Mouse (Mus musculus): Measurements from ENCODE around the gene Phldb3. TPM values are rescaled to one million over a fixed set of nuclear protein-coding genes. Genes with fewer than 3 reads are reported as not detected.

Phldb3 gene
- polyA plus RNA-seq, 1 experiment from 2014 or later: not detected

DNA sequence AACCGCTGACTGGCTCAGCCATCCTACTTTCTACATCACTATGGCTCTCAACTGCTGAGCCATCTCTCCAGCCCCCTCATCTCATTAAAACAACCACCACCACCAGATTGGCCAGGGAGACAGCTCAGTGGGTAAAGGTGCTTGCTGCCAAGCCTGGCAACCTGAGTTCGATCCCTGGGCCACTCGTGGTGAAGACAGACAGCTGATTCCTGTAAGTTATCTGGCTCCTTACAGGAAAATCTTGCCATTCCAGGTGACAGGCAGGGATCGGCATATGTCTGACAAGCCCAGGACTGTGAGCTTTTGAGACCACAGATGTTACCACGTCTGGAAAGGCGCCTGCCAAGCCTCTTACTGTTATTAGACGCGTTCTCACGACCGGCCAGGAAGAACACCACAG is 32.8 kb upstream of the Phldb3 start:
- H3K27me3 ChIP-seq (replicated peaks): no peaks in the 10 kb centered on the region

DNA sequence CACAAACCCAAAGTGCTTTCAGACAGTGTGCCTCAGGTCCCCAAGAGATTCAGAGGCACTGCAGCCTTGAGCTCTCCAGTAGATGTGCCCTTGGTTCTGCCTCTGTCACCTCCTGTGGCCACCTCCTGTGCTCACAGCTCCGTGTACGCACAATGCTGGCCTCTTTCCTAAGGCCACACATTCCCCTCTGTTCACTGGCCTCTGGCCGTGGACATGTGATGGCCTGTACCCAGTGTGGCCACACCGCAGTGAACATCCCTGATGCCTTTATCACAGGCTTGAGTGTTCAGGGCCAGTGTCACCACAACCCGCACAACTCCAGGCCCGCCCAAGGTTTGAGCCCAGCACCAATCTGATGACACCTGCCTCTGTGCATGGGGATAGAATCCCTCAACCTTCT is 25.7 kb upstream of the Phldb3 start:
- no peaks in the 10 kb centered on the region for H3K9me3 ChIP-seq
- no peak for ATAC-seq (ENCODE audit: extremely low read depth, insufficient number of reproducible peaks, low FRiP score, low TSS enrichment)
- no peak overlapping the region for H3K9ac ChIP-seq
- H3K4me3 ChIP-seq: no peak overlapping the region
- no peak overlapping the region for H3K4me2 ChIP-seq
- peaks cover 43% of the 10 kb centered on the region for H3K27me3 ChIP-seq (replicated peaks)
- 78% methylated on average over 6 of the region's 6 CpGs for WGBS
- peaks cover 11% of the 10 kb centered on the region for H3K4me1 ChIP-seq
- H3K27ac ChIP-seq (replicated peaks): no peak overlapping the region
- H3K36me3 ChIP-seq: no peaks in the 10 kb centered on the region

More for the DNA sequence above, 32.8 kb upstream of the Phldb3 start:
- H3K4me1 ChIP-seq: no peaks in the 10 kb centered on the region
- no peak overlapping the region for H3K4me3 ChIP-seq
- peaks cover 6% of the 10 kb centered on the region for H3K36me3 ChIP-seq
- no peak overlapping the region for H3K4me2 ChIP-seq
- H3K9me3 ChIP-seq: no peaks in the 10 kb centered on the region
- no peak overlapping the region for H3K27ac ChIP-seq (replicated peaks)
- WGBS: 88% methylated on average over 10 of the region's 10 CpGs
- no peak overlapping the region for H3K9ac ChIP-seq
- no peak for ATAC-seq (ENCODE audit: extremely low read depth, insufficient number of reproducible peaks, low FRiP score, low TSS enrichment)

DNA sequence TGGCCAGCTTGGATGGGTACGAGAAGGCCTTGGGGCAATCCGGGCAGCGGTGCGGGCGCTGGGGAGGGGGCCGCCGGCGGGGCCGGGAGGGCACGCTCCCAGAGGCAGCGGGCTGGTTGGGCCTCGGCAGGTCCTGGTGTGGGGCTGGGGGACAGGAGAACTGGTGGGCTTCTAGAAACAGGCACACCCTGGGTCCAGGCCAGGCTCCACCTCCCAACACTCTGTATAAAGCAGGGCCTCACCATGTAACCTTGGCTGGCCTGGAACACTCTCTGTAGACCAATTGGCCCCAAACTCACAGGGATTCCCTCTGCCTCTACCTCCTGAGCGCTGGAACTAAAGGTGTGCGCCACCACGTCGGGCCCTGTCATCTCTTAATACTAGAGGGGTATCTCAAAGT is 24.6 kb upstream of the Phldb3 start:
- peaks cover 43% of the 10 kb centered on the region for H3K27me3 ChIP-seq (replicated peaks)
- no peaks in the 10 kb centered on the region for H3K36me3 ChIP-seq
- H3K4me3 ChIP-seq: no peak overlapping the region
- WGBS: 30% methylated on average over 16 of the region's 16 CpGs
- ATAC-seq (ENCODE audit: extremely low read depth, insufficient number of reproducible peaks, low FRiP score, low TSS enrichment): no peak
- no peaks in the 10 kb centered on the region for H3K9me3 ChIP-seq
- no peak overlapping the region for H3K27ac ChIP-seq (replicated peaks)
- H3K9ac ChIP-seq: no peak overlapping the region
- H3K4me2 ChIP-seq: no peak overlapping the region
- peaks cover 11% of the 10 kb centered on the region for H3K4me1 ChIP-seq

DNA sequence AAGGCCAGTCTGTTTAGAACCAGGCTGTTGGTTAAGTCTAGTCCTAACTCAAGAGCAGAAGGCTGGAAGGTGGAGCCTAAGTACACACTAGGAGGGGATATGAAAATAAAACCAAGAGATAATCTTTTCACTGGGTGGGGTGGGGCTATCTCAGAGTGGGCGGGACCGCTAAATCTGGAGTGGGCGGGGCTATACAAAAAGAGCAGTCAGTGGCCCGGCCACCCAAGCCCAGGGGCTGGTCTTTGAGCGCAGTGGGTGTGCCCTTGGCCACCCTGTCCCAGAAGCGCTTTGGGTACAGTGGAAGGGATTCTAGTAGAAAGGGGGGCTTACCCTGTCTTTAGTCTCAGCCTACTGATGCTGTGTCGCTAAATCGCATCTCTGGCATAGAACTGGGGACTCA is 23.7 kb upstream of the Phldb3 start:
- H3K4me2 ChIP-seq: peak overlapping the region; percentile 74
- ATAC-seq (ENCODE audit: extremely low read depth, insufficient number of reproducible peaks, low FRiP score, low TSS enrichment): no peak

DNA sequence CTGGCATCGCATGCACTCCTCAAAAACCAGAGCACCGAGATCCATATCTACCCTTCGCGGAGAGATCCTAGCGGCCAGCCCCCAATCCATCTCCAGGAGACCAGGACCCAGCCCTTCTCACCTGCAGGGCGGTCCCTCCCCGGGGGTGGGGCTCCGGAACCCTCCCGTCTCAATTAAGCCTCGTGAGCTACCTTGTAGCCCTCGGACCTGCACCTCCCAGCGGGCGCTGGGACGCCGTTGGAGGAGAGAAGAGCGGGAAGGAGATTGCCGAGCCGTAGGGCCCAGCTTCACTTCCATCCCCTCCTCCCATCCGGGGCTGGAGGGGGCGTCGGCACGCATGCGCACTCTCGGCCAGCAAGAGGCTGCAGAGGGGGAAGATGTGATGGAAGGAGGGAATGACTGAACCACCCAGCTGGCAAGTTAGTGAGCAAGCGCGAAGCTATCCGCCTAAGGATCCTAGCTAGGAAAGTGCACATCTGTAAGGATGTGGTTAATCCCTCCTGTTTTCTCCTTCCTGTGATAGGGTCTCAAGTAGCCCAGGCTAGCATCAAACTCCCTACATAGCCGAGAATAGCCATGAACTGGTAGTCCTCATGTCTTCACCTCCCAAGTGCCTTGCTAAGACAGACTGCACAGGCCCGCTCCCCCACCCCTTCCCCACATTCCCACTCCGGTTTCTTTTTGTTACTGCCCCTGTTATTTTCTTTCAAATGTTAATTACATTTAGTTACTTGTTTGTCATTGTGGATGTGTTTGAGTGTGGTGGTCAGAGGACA is 23.0 kb upstream of the Phldb3 start, which contains the start of the genes Ethe1 and Zfp575:
Gene Ethe1, plus strand, starts transcription at position 214 of the 776 bp plus-strand sequence.
Gene Zfp575, minus strand, starts transcription at position 312 of the 776 bp plus-strand sequence.
- peaks cover 43% of the 10 kb centered on the region for H3K27me3 ChIP-seq (replicated peaks)
- H3K9me3 ChIP-seq: no peaks in the 10 kb centered on the region
- H3K4me3 ChIP-seq: peak within 1 kb of the TSS; percentile 54
- peak within 1 kb of the TSS; percentile 74 for H3K4me2 ChIP-seq
- peaks cover 11% of the 10 kb centered on the region for H3K4me1 ChIP-seq
- 6% methylated on average over 30 of the region's 30 CpGs for WGBS
- peak within 1 kb of the TSS; percentile 76 for H3K9ac ChIP-seq
- H3K36me3 ChIP-seq: no peaks in the 10 kb centered on the region
- ATAC-seq (ENCODE audit: extremely low read depth, insufficient number of reproducible peaks, low FRiP score, low TSS enrichment): no peak
- no peak within 1 kb of the TSS for H3K27ac ChIP-seq (replicated peaks)

More for the DNA sequence above, 23.7 kb upstream of the Phldb3 start:
- H3K9ac ChIP-seq: peak overlapping the region; percentile 76; the same call in 1 of the 2 replicates
- H3K9me3 ChIP-seq: no peaks in the 10 kb centered on the region
- peak overlapping the region; percentile 54 for H3K4me3 ChIP-seq
- peaks cover 43% of the 10 kb centered on the region for H3K27me3 ChIP-seq (replicated peaks)
- H3K4me1 ChIP-seq: peaks cover 11% of the 10 kb centered on the region
- no peaks in the 10 kb centered on the region for H3K36me3 ChIP-seq
- 13% methylated on average over 8 of the region's 8 CpGs for WGBS
- H3K27ac ChIP-seq (replicated peaks): no peak overlapping the region

DNA sequence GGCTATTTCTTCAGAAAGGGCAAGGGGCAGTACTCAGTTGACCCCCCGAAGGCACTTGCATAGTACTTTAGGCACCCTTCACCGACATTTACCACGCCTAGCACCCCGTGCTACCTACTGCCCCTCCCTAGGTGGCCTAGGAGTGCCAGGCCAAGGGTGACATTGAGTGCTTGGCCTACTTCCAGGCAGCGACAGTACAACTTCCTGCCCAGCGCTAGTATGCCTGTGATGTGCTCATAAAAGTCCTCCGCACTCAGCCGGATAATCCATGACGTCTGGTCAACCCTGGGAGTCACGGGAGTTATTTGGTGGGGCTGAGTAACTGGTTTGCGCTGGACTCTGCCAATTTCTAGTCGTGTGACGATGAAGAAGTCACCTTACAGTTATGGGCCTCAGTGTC is 22.2 kb upstream of the Phldb3 start:
- no peaks in the 10 kb centered on the region for H3K9me3 ChIP-seq
- WGBS: 74% methylated on average over 13 of the region's 13 CpGs
- no peaks in the 10 kb centered on the region for H3K36me3 ChIP-seq
- no peak overlapping the region for H3K9ac ChIP-seq
- no peak overlapping the region for H3K4me2 ChIP-seq
- no peak overlapping the region for H3K27ac ChIP-seq (replicated peaks)
- H3K27me3 ChIP-seq (replicated peaks): peaks cover 43% of the 10 kb centered on the region
- no peak overlapping the region for H3K4me3 ChIP-seq
- no peak for ATAC-seq (ENCODE audit: extremely low read depth, insufficient number of reproducible peaks, low FRiP score, low TSS enrichment)
- peaks cover 13% of the 10 kb centered on the region for H3K4me1 ChIP-seq

DNA sequence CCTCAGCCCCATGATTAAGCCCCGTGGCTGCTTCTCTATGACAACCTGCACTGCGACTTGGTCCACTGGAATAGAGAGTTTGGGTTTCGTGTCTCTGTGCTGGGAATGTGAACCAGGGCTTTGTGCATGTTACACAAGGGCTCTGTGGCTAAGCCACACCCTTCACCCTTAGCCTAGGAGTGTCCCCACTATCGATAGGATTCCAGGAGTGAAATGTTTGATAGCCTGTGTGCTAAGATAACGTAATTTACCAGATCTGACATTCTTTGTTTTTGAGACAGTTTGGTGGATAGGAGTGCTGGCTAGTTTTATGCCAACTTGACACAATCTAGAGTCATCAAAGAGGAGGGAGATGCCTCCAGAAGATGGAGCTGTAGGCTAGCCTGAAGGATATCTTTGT is 18.8 kb upstream of the Phldb3 start:
- Histone ChIP-seq H3K4me3 (no peak overlapping the region), H3K4me2 (no peak overlapping the region), H3K27ac (replicated peaks) (no peak overlapping the region), H3K9ac (no peak overlapping the region), H3K27me3 (replicated peaks) (peaks cover 37% of the 10 kb centered on the region), H3K36me3 (no peaks in the 10 kb centered on the region), H3K9me3 (no peaks in the 10 kb centered on the region), H3K4me1 (peaks cover 26% of the 10 kb centered on the region)
- no peak for ATAC-seq (ENCODE audit: extremely low read depth, insufficient number of reproducible peaks, low FRiP score, low TSS enrichment)
- WGBS: 65% methylated on average over 5 of the region's 5 CpGs

DNA sequence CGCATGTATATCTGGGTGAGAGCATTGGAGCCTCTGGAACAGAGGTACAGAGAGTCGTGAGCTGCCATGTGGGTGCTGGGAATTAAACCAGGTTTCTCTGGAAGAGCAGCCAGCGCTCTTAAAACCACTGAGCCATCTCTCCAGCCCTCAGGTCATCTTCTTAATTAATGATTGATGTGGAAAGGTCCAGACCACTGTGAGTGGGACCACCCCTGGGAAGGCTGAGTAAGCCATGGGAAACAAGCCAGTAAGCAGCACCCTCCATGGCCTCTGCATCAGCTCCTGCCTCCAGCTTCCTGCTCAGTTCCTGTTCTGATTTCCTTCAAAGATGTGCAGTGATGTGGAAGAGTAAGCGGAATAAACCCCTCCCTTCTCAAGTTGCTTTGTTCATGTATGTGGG is 18.4 kb upstream of the Phldb3 start:
- H3K4me2 ChIP-seq: no peak overlapping the region
- no peaks in the 10 kb centered on the region for H3K36me3 ChIP-seq
- no peak for ATAC-seq (ENCODE audit: extremely low read depth, insufficient number of reproducible peaks, low FRiP score, low TSS enrichment)
- H3K9ac ChIP-seq: no peak overlapping the region
- H3K4me1 ChIP-seq: peaks cover 22% of the 10 kb centered on the region
- no peak overlapping the region for H3K27ac ChIP-seq (replicated peaks)
- H3K4me3 ChIP-seq: no peak overlapping the region
- H3K27me3 ChIP-seq (replicated peaks): peaks cover 32% of the 10 kb centered on the region
- WGBS: 58% methylated on average over 4 of the region's 4 CpGs
- H3K9me3 ChIP-seq: no peaks in the 10 kb centered on the region

DNA sequence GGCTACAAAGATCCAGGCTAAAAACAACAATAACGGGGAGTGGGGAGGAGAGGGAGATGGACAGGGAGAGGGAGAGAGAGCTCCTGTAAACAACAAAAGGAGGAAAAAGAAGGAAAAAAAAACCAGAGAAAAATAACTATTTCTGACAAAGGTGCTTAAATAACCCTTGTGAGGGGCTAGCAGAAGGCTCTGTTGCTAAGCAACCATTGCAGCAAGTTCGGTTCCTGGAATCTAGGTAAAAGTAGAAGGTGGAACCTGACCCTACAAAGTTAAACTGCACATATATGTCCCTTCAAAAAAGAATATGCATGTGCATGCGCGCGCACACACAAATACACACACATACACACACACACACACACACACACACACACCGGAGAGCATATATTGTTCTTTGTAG is 17.8 kb upstream of the Phldb3 start:
- Histone ChIP-seq H3K4me1 (peaks cover 16% of the 10 kb centered on the region), H3K36me3 (no peaks in the 10 kb centered on the region), H3K4me3 (no peak overlapping the region), H3K9ac (no peak overlapping the region), H3K4me2 (no peak overlapping the region), H3K27ac (replicated peaks) (no peak overlapping the region), H3K27me3 (replicated peaks) (peaks cover 26% of the 10 kb centered on the region), H3K9me3 (no peaks in the 10 kb centered on the region)
- ATAC-seq (ENCODE audit: extremely low read depth, insufficient number of reproducible peaks, low FRiP score, low TSS enrichment): no peak
- WGBS: 81% methylated on average over 6 of the region's 6 CpGs

DNA sequence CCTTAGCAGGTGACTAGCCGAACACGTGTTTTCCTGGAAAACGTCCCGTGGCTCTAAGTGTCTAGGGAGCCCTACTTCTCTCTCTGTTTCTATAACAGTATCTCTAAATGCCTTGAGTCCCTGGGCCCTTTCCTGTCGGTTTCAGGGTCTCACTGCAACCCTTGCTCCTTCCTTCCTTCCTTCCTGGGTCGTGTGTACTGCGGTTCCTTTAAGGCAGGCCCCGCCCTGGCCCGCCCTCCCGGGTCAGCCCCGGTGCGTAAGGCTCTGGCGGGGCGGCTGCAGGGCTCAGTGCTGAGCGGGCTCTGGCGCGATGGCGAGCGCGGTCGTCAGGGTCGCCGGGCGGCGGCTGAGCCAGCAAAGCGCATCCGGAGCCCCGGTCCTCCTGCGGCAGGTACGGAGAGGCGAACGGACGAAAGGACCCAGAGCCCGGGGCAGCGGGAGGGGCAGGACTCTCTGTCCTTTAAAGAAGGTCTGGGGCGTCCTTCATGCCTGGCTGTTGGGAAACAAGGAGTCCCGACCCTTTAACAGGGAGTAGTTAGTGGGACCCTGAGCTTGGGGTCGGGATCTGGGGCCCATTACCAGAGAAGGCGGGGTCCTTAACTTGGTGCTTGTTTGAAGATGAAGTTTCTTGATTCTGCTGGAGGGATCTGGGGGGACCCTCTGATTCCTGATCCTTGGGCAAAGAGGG is 16.8 kb upstream of the Phldb3 start:
- peaks cover 21% of the 10 kb centered on the region for H3K27me3 ChIP-seq (replicated peaks)
- peak; percentile 69; the same call in 1 of the 2 replicates for ATAC-seq (ENCODE audit: extremely low read depth, insufficient number of reproducible peaks, low FRiP score, low TSS enrichment)
- H3K36me3 ChIP-seq: no peaks in the 10 kb centered on the region
- H3K9me3 ChIP-seq: no peaks in the 10 kb centered on the region
- H3K9ac ChIP-seq: peak overlapping the region; percentile 85
- no peak overlapping the region for H3K27ac ChIP-seq (replicated peaks)
- whole genome bisulfite sequencing: 2% methylated on average over 39 of the region's 39 CpGs
- H3K4me3 ChIP-seq: peak overlapping the region; percentile 74
- peaks cover 16% of the 10 kb centered on the region for H3K4me1 ChIP-seq
- peak overlapping the region; percentile 83 for H3K4me2 ChIP-seq

DNA sequence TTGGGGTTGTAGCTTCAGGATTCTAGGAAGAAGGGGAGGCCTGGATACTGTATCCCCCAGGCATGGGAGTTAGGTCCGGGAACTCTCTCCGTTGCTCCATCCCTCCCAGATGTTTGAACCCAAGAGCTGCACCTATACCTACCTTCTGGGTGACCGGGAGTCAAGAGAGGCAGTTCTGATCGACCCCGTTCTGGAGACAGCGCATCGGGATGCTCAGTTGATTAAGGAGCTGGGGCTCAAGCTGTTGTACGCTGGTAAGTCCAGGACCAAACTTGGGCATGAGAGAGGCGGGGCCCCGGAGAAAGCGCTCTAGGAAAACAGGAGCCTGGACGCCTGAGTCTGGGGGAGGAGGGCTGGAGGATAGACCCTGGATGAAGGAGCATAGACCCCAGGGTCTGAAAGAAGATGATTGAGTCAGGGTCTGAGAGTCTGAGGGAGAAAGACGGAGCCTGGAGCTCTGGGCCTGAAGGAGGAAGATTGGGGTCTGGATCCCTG is 16.2 kb upstream of the Phldb3 start:
- 3% methylated on average over 13 of the region's 13 CpGs for WGBS
- no peak for ATAC-seq (ENCODE audit: extremely low read depth, insufficient number of reproducible peaks, low FRiP score, low TSS enrichment)

More for the DNA sequence above, 16.2 kb upstream of the Phldb3 start:
- peaks cover 16% of the 10 kb centered on the region for H3K4me1 ChIP-seq
- peak overlapping the region; percentile 74 for H3K4me3 ChIP-seq
- no peak overlapping the region for H3K27ac ChIP-seq (replicated peaks)
- H3K36me3 ChIP-seq: no peaks in the 10 kb centered on the region
- peaks cover 21% of the 10 kb centered on the region for H3K27me3 ChIP-seq (replicated peaks)
- H3K9ac ChIP-seq: peak overlapping the region; percentile 85
- no peaks in the 10 kb centered on the region for H3K9me3 ChIP-seq
- peak overlapping the region; percentile 83 for H3K4me2 ChIP-seq

Data from heart, embryonic 13.5 days (tissue).